Mouse (Mus musculus) ES-Bruce4 (cell line): ENCODE results near the gene Timd2. TPM values are rescaled to one million over a fixed set of nuclear protein-coding genes. Genes with fewer than 3 reads are reported as not detected.
"Not testable (repeated sequence)": the region's sequence is repeated elsewhere in the genome, so short reads cannot be mapped to it uniquely, and the experiment has no call there.

Experiments
- H3K27ac ChIP-seq: 2 replicates; pipeline ENCODE4 v1.5.1; 2012; ENCODE audit warnings: low read length, inconsistent platforms; ENCODE audit not compliant: insufficient read depth
- H3K27me3 ChIP-seq: 2 replicates; pipeline ENCODE4 v1.6.1; 2012; ENCODE audit warnings: mild to moderate bottlenecking, low read length, inconsistent platforms; ENCODE audit not compliant: control insufficient read depth, poor library complexity, insufficient read depth, severe bottlenecking
- H3K36me3 ChIP-seq: 2 replicates; pipeline ENCODE4 v1.6.1; 2012; ENCODE audit warnings: inconsistent platforms, mild to moderate bottlenecking, low read length, moderate library complexity; ENCODE audit not compliant: control insufficient read depth, poor library complexity, insufficient read depth, severe bottlenecking
- H3K4me1 ChIP-seq: one replicate; pipeline ENCODE4 v1.8.1; 2011; ENCODE audit warnings: low read length; ENCODE audit not compliant: control insufficient read depth, insufficient read depth
- H3K4me3 ChIP-seq: 2 replicates; pipeline ENCODE4 v1.5.1; 2011; ENCODE audit warnings: low read depth, mild to moderate bottlenecking, low read length
- H3K9ac ChIP-seq: 2 replicates; pipeline ENCODE4 v1.6.1; 2012; ENCODE audit warnings: low read depth, mild to moderate bottlenecking, inconsistent platforms; ENCODE audit not compliant: poor library complexity, severe bottlenecking
- H3K9me3 ChIP-seq: replicated peaks from 2 replicates; pipeline ENCODE4 v1.6.1; 2012; ENCODE audit warnings: mild to moderate bottlenecking, low read length, inconsistent platforms; ENCODE audit not compliant: control insufficient read depth, poor library complexity, insufficient read depth, severe bottlenecking
- CTCF ChIP-seq: IDR thresholded peaks from one replicate; pipeline ENCODE4 v1.8.1; 2011; ENCODE audit warnings: low read depth, low read length
- EP300 ChIP-seq: IDR thresholded peaks from 2 replicates; pipeline ENCODE4 v1.6.1; 2011; ENCODE audit warnings: low read depth, low read length; ENCODE audit not compliant: insufficient read depth
- POLR2A ChIP-seq: IDR thresholded peaks from one replicate; pipeline ENCODE4 v1.8.1; 2011; ENCODE audit warnings: low read length; ENCODE audit not compliant: insufficient read depth
- polyA plus RNA-seq: library from polyadenylated mRNA; stranded (reverse); fragments of >200 nt; gene quantifications from 2 replicates; pipeline ENCODE4 v1.2.4, GENCODE M21; 2011; ENCODE audit warnings: low read depth; ENCODE audit not compliant: missing spikeins, insufficient read depth, insufficient read length

Gene Timd2
- polyA plus RNA-seq, 1 experiment, result not detected

- TF ChIP-seq EP300 (no peak), CTCF (no peak), POLR2A (no peak)
- Histone ChIP-seq H3K9ac (no peak overlapping the region), H3K27me3 (no peaks in the 10 kb centered on the region)
These were observed 8.0 kb downstream of the Timd2 start for GRCm38 (mm10) chr11:46698830-46699229.

GRCm38 (mm10) chr11:46698278-46698655, 8.6 kb downstream of the Timd2 start:
- TF ChIP-seq EP300 (no peak), POLR2A (no peak)
- Histone ChIP-seq H3K27me3 (no peaks in the 10 kb centered on the region), H3K27ac (no peak overlapping the region), H3K9ac (no peak overlapping the region), H3K36me3 (no peaks in the 10 kb centered on the region), H3K4me1 (no peaks in the 10 kb centered on the region), H3K9me3 (no peaks in the 10 kb centered on the region), H3K4me3 (no peak overlapping the region)

More at GRCm38 (mm10) chr11:46698830-46699229, 8.0 kb downstream of the Timd2 start:
- Histone ChIP-seq H3K27ac (no peak overlapping the region), H3K9me3 (no peaks in the 10 kb centered on the region), H3K4me1 (no peaks in the 10 kb centered on the region), H3K4me3 (no peak overlapping the region), H3K36me3 (no peaks in the 10 kb centered on the region)

- Histone ChIP-seq H3K36me3 (no peaks in the 10 kb centered on the region), H3K27ac (no peak overlapping the region), H3K9ac (no peak overlapping the region), H3K9me3 (no peaks in the 10 kb centered on the region), H3K4me1 (no peaks in the 10 kb centered on the region), H3K27me3 (no peaks in the 10 kb centered on the region), H3K4me3 (no peak overlapping the region)
- TF ChIP-seq CTCF (no peak), POLR2A (no peak), EP300 (no peak)
These were observed 9.2 kb downstream of the Timd2 start for GRCm38 (mm10) chr11:46697433-46698277.

GRCm38 (mm10) chr11:46695849-46696248, 11.0 kb downstream of the Timd2 start:
- H3K9me3 ChIP-seq, H3K27me3 ChIP-seq, H3K4me3 ChIP-seq, H3K4me1 ChIP-seq, H3K9ac ChIP-seq, H3K27ac ChIP-seq, H3K36me3 ChIP-seq: not testable (repeated sequence)

- no peaks in the 10 kb centered on the region for H3K36me3 ChIP-seq
- no peak overlapping the region for H3K4me3 ChIP-seq
- H3K27me3 ChIP-seq, result no peaks in the 10 kb centered on the region
- no peak overlapping the region for H3K9ac ChIP-seq
- H3K27ac ChIP-seq, result no peak overlapping the region
- no peaks in the 10 kb centered on the region for H3K4me1 ChIP-seq
- H3K9me3 ChIP-seq, result no peaks in the 10 kb centered on the region
- TF ChIP-seq EP300 (no peak), POLR2A (no peak), CTCF (no peak)
These were observed 16.7 kb downstream of the Timd2 start for GRCm38 (mm10) chr11:46690136-46690535.

GRCm38 (mm10) chr11:46683723-46684122, 23.1 kb downstream of the Timd2 start:
- Histone ChIP-seq H3K4me3 (no peak overlapping the region), H3K4me1 (no peaks in the 10 kb centered on the region), H3K27ac (no peak overlapping the region), H3K36me3 (no peaks in the 10 kb centered on the region), H3K27me3 (no peaks in the 10 kb centered on the region), H3K9ac (no peak overlapping the region), H3K9me3 (no peaks in the 10 kb centered on the region)
- TF ChIP-seq POLR2A (no peak), CTCF (no peak), EP300 (no peak)
